Mouse (Mus musculus): ENCODE measurements around the gene Serinc4.

Serinc4 gene

GRCm38 (mm10) chr2:121415103-121415502 lies 41.5 kb downstream of the Serinc4 start:
- no peak for TF ChIP-seq GATA4 (IDR thresholded peaks at IDR 0.05; ENCODE audit: insufficient replicate concordance, low read length)

DNA sequence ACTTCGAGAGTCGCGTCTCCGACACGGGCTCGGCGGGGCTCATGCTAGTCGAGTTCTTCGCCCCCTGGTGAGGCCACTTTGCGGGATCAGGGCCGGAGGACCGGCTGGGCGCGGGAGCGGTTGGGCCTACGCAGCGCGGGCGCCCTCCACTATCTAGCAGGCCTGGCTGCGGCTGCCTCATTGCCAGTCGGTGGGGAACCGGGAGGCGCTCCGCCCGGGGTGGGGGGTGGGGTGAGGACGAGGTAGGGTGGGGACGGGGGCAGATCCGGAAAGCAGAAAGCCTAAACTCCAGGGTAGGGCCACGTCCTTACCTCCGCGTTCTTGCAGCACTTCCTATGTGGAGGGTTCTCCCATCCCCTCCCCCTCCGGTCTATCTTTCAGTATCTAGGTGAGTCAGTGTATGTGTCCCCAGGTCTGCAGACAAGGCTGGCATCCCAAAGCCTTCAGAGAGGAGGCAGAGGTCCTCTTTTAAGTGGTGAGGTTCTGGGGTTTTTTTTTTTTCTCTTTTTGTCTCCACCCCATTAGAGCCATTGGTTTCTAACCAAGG lies 42.4 kb downstream of the Serinc4 start:
- no peak for TF ChIP-seq GATA4 (IDR thresholded peaks at IDR 0.05; ENCODE audit: insufficient replicate concordance, low read length)

- TF ChIP-seq GATA4 (IDR thresholded peaks at IDR 0.05; ENCODE audit: insufficient replicate concordance, low read length), result no peak
These were observed 43.1 kb downstream of the Serinc4 start, which contains the start of the genes Pdia3 and Catsper2 for GRCm38 (mm10) chr2:121413387-121414042. TSS of gene Pdia3 (plus strand) at chr2:121413775. TSS of gene Catsper2 (minus strand) at chr2:121413792.

DNA sequence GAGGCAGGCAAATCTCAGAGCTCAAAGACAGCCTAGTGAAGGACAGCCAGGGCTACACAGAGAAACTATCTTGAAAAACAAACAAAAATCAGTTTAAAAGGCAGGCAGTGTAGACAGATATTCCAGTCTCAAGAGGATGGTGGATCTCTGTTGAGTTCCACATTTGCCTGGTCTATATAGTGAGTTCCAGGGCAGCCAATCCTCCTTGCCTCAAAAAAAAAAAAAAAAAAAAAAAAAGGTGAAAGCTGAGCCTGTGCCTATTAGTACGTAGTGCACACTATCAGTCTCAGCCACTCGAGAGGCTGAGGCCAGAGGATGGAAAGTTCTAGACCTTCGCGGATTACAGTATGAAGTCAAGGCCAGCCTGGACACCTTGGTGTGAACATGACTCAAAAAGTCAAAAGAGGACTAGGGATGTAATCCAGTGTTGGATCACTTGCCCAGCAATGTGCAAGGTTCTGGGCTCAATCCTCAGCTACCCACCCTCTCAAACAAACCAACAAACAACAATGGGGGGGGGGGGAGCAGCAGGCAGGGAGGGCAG lies 43.7 kb downstream of the Serinc4 start:
- no peak for TF ChIP-seq GATA4 (IDR thresholded peaks at IDR 0.05; ENCODE audit: insufficient replicate concordance, low read length)

DNA sequence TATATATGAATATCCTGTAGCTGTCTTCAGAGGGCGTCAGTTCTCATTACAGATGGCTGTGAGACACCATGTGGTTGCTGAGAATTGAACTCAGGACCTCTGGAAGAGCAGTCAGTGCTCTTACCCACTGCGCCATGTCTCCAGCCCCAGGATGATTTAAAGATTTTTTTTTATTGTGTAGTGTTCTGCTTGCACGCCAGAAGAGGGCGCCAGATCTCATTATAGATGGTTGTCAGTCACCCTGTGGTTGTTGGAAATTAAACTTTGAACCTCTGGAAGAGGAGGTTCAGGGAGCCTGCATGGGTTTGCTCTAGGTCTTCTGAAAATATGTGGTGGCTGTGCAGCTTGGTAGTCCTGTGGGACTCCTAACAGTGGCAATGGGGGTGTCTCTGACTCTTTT lies 48.4 kb downstream of the Serinc4 start:
- TF ChIP-seq GATA4 (IDR thresholded peaks at IDR 0.05; ENCODE audit: insufficient replicate concordance, low read length), result no peak

GRCm38 (mm10) chr2:121403296-121403695 lies 53.3 kb downstream of the Serinc4 start:
- no peak for TF ChIP-seq GATA4 (IDR thresholded peaks at IDR 0.05; ENCODE audit: insufficient replicate concordance, low read length)

DNA sequence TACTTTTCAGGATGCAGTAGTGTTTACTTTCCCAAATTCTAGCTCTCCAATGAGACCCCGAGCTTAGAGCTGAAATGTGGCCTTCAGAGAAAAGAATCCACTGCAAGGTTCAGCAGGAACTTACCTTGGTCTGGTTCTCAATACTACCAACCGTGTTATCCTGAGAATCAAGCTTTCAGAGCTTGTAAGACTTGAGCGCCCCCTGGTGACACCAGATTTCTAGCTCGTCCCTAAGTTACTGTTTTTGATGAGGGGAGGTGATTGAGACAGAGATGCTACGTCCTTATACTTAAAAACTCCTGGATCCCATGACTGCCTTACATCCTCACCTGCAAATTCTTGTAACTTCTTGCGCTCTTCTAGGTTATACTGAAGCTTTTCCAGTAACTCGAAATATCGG lies 60.0 kb downstream of the Serinc4 start:
- no peak for TF ChIP-seq GATA4 (IDR thresholded peaks at IDR 0.05; ENCODE audit: insufficient replicate concordance, low read length)
